Mouse (Mus musculus) midbrain, embryonic 14.5 days (tissue): ENCODE data around the gene Tpp2. TPM values are rescaled to one million over a fixed set of nuclear protein-coding genes. Genes with fewer than 3 reads are reported as not detected.

Experiments used
- ATAC-seq: fragments of 200-750 bp; cut with Nextera tagmentation; 2 replicates; pipeline ENCODE4 v1.8.0; 2017; ENCODE audit warnings: moderate number of reproducible peaks, moderate library complexity; ENCODE audit not compliant: low FRiP score, low TSS enrichment
- DNase-seq: peaks from one replicate; pipeline ENCODE4 v3.0.0-alpha.2; 2015
- H3K27ac ChIP-seq: fragments of 300-500 bp; sonication (generic); replicated peaks from 2 replicates; pipeline ENCODE4 v1.5.1; 2014; ENCODE audit warnings: mild to moderate bottlenecking, low read depth, low read length, moderate library complexity
- H3K27me3 ChIP-seq: fragments of 300-500 bp; sonication (generic); 2 replicates; pipeline ENCODE4 v1.6.1; 2014; ENCODE audit warnings: low read length, control low read depth, mixed read lengths; ENCODE audit not compliant: control insufficient read depth, insufficient read depth
- H3K36me3 ChIP-seq: fragments of 300-500 bp; sonication (generic); 2 replicates; pipeline ENCODE4 v1.6.1; 2014; ENCODE audit warnings: low read length, control low read depth; ENCODE audit not compliant: control insufficient read depth, insufficient read depth
- H3K4me1 ChIP-seq: fragments of 300-500 bp; sonication (generic); 2 replicates; pipeline ENCODE4 v1.6.1; 2014; ENCODE audit warnings: mild to moderate bottlenecking, antibody characterized with exemption, low read length, control low read depth; ENCODE audit not compliant: control insufficient read depth, insufficient read depth
- H3K4me2 ChIP-seq: fragments of 300-500 bp; sonication (generic); 2 replicates; pipeline ENCODE4 v1.6.1; 2014; ENCODE audit warnings: mild to moderate bottlenecking, low read length, moderate library complexity
- H3K4me3 ChIP-seq: fragments of 300-500 bp; sonication (generic); replicated peaks from 2 replicates; pipeline ENCODE4 v1.5.1; 2014; ENCODE audit warnings: low read depth, low read length
- H3K9ac ChIP-seq: fragments of 300-500 bp; sonication (generic); replicated peaks from 2 replicates; pipeline ENCODE4 v1.6.1; 2014; ENCODE audit warnings: mild to moderate bottlenecking, low read length, moderate library complexity
- H3K9me3 ChIP-seq: fragments of 300-500 bp; sonication (generic); 2 replicates; pipeline ENCODE4 v1.6.1; 2016; ENCODE audit warnings: low read length, control low read depth, mixed read lengths; ENCODE audit not compliant: control insufficient read depth
- WGBS: fragments of 180-500 bp; shearing (Covaris S2); extraction: QIAGEN DNeasy Blood & Tissue Kit; methylation state at CpG from one replicate; pipeline ENCODE4 v1.1.7; 2014; 5-methylcytosine and 5-hydroxymethylcytosine counted together
- polyA plus RNA-seq: library from polyadenylated mRNA; unstranded; fragments of >200 nt; fragmentation: Nextera tagmentation; extraction: Ambion mirVana; gene quantifications from 2 replicates; pipeline ENCODE4 v1.2.1, GENCODE M21; 2014

Gene Tpp2
- polyA plus RNA-seq, 1 experiment from 2014 or later: 56.3 TPM

DNA sequence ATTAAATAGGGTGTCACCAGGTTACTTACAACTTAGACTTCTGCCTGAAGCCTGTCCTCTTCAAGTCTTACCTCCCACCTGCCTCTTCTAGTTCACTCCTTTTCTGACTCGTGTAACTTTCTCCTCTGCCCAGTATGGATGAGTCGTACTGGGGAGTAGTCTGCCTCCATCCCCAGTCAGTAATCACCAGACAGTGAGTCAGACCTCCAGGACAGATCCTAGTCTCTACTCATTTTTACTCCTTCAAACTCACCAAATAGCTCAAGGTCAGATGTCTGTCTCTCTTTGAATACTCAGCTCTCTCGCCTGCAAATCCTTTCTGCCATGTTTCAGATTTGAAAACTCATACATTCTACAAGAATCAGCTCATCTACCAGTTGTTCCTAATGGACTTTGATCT, 35.9 kb downstream of the Tpp2 start:
- Histone ChIP-seq H3K27me3 (no peaks in the 10 kb centered on the region), H3K4me1 (no peaks in the 10 kb centered on the region), H3K9ac (no peak overlapping the region), H3K27ac (no peak overlapping the region), H3K36me3 (peaks cover 49% of the 10 kb centered on the region), H3K4me2 (no peak overlapping the region), H3K9me3 (no peaks in the 10 kb centered on the region), H3K4me3 (no peak overlapping the region)
- no peak for ATAC-seq
- 89% methylated on average over 3 of the region's 3 CpGs for WGBS
- no peak for DNase-seq

GRCm38 (mm10) chr1:43971089-43971488, 37.6 kb downstream of the Tpp2 start:
- peaks cover 57% of the 10 kb centered on the region for H3K36me3 ChIP-seq
- H3K9ac ChIP-seq: no peak overlapping the region
- H3K27ac ChIP-seq: no peak overlapping the region
- no peak for DNase-seq
- H3K27me3 ChIP-seq: no peaks in the 10 kb centered on the region
- no peak for ATAC-seq
- no peak overlapping the region for H3K4me2 ChIP-seq
- no peaks in the 10 kb centered on the region for H3K9me3 ChIP-seq
- H3K4me3 ChIP-seq: no peak overlapping the region
- no peaks in the 10 kb centered on the region for H3K4me1 ChIP-seq
- 85% methylated on average over 3 of the region's 3 CpGs for WGBS

GRCm38 (mm10) chr1:43996914-43997589, 63.6 kb downstream of the Tpp2 start:
- Histone ChIP-seq H3K9me3 (peaks cover 4% of the 10 kb centered on the region; the same call in 1 of the 2 replicates), H3K4me2 (no peak overlapping the region), H3K36me3 (peaks cover 59% of the 10 kb centered on the region), H3K9ac (no peak overlapping the region), H3K27ac (no peak overlapping the region), H3K4me1 (no peaks in the 10 kb centered on the region), H3K27me3 (no peaks in the 10 kb centered on the region), H3K4me3 (no peak overlapping the region)
- 98% methylated on average over 4 of the region's 4 CpGs for WGBS
- DNase-seq (no peak), ATAC-seq (no peak)

- Histone ChIP-seq H3K4me1 (no peaks in the 10 kb centered on the region), H3K9ac (no peak overlapping the region), H3K4me2 (no peak overlapping the region), H3K4me3 (no peak overlapping the region), H3K36me3 (peaks cover 36% of the 10 kb centered on the region), H3K27me3 (no peaks in the 10 kb centered on the region), H3K27ac (no peak overlapping the region), H3K9me3 (no peaks in the 10 kb centered on the region)
- no peak for ATAC-seq
- no peak for DNase-seq
- WGBS: 95% methylated on average over 2 of the region's 2 CpGs
Observed at GRCm38 (mm10) chr1:44004513-44004912, 71.1 kb downstream of the Tpp2 start.

DNA sequence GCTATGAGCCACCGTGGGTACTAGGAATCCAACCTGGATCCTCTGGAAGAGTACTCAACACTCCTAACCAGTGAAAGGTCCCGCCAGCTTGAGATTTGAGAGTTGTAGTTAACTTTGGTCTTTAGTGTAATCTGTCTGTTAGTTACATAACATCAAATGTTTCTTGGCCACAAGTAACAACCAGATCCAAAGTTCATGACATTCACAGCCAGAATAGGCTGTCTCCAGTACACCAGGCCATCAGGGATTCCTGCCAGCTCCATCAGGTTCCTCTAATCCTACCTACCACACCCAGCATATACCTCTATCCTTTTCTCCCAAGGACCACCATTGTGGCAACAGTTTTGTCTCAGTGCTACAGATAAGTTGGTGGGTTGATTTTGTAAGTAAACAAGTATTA, 82.1 kb downstream of the Tpp2 start:
- WGBS: 95% methylated on average over 2 of the region's 2 CpGs

DNA sequence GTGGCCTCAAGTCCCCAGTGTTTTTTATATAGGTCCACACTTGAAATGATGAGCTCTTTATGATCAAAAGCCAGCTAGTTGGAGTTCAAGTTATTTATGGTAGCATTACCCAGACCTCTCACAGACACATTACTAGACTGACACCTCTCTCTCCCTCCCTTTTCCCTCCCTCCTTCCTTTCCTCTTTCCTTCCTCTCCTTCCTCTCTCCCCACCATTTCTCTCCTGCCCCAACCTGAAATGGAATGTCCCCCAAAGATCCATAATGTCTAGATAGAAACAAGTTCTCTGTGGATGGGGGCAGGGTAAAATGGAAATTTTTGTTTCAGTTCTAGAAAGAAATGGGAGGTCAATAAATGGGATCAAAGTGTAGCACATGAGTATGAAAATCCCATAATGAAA, 86.5 kb downstream of the Tpp2 start, which contains the start of gene Mettl21c:
Gene Mettl21c (minus strand): TSS at position 101 of the 400 bp plus-strand sequence.
- H3K27me3 ChIP-seq: no peaks in the 10 kb centered on the region
- no peaks in the 10 kb centered on the region for H3K4me1 ChIP-seq
- no peak for ATAC-seq
- H3K4me2 ChIP-seq: no peak within 1 kb of the TSS
- no peak within 1 kb of the TSS for H3K9ac ChIP-seq
- no peaks in the 10 kb centered on the region for H3K36me3 ChIP-seq
- no peaks in the 10 kb centered on the region for H3K9me3 ChIP-seq
- no peak for DNase-seq
- H3K4me3 ChIP-seq: no peak within 1 kb of the TSS
- H3K27ac ChIP-seq: no peak within 1 kb of the TSS

More for the DNA sequence above, 82.1 kb downstream of the Tpp2 start:
- no peak overlapping the region for H3K4me3 ChIP-seq
- ATAC-seq: no peak
- H3K9ac ChIP-seq: no peak overlapping the region
- no peaks in the 10 kb centered on the region for H3K36me3 ChIP-seq
- H3K4me1 ChIP-seq: no peaks in the 10 kb centered on the region
- H3K27ac ChIP-seq: no peak overlapping the region
- no peaks in the 10 kb centered on the region for H3K9me3 ChIP-seq
- no peak overlapping the region for H3K4me2 ChIP-seq
- DNase-seq: no peak
- no peaks in the 10 kb centered on the region for H3K27me3 ChIP-seq

DNA sequence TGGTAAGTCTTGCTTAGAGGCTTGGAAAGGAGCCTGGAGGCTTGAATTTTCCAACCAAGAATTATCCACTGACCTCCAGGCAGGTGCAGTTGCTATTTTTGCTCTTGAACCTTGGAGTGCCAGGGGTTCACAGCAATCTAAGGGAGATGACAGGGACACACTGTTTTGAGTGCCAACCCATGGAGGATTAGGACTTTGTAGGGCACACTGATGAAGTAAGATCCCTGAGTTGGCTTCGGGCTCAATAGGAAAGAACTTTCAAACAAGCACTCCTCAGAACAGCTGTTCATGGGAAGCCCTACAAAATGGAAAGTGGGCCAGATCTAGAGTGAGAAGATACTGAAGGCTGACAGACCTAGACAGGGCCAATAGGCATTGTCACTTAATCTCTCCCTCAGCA, 89.2 kb downstream of the Tpp2 start:
- no peaks in the 10 kb centered on the region for H3K4me1 ChIP-seq
- H3K9ac ChIP-seq: no peak overlapping the region
- DNase-seq (no peak), ATAC-seq (no peak)
- H3K27me3 ChIP-seq: no peaks in the 10 kb centered on the region
- no peak overlapping the region for H3K4me3 ChIP-seq
- H3K27ac ChIP-seq: no peak overlapping the region
- 97% methylated on average over 1 of the region's 1 CpGs for WGBS
- no peak overlapping the region for H3K4me2 ChIP-seq
- no peaks in the 10 kb centered on the region for H3K36me3 ChIP-seq
- no peaks in the 10 kb centered on the region for H3K9me3 ChIP-seq

- Histone ChIP-seq H3K4me1 (no peaks in the 10 kb centered on the region), H3K4me3 (no peak overlapping the region), H3K9ac (no peak overlapping the region), H3K27ac (no peak overlapping the region), H3K9me3 (no peaks in the 10 kb centered on the region), H3K36me3 (no peaks in the 10 kb centered on the region), H3K27me3 (no peaks in the 10 kb centered on the region), H3K4me2 (no peak overlapping the region)
- DNase-seq: no peak
- WGBS: 55% methylated on average over 1 of the region's 1 CpGs
- no peak for ATAC-seq
Observed at GRCm38 (mm10) chr1:44027651-44028050, 94.2 kb downstream of the Tpp2 start.

DNA sequence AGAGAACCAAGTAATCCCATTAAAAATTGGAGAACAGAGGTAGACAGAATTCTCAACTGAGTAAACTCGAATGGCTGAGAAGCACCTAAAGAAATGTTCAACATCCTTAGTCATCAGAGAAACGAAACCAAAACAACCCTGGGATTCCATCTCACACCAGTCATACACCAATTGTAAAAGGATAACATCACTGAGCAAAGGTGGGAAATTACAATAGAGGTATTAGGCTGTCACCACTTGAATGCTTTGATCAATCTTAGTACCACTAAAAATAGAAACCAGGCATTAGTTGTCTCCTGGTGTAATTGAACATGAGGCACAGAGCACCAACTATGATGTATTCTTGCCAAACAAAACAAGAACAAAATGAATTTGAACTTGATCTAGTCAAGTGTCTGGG, 98.8 kb downstream of the Tpp2 start:
- ATAC-seq (no peak), DNase-seq (no peak)
- no peaks in the 10 kb centered on the region for H3K4me1 ChIP-seq
- H3K4me2 ChIP-seq: no peak overlapping the region
- WGBS: 71% methylated on average over 2 of the region's 2 CpGs
- no peaks in the 10 kb centered on the region for H3K36me3 ChIP-seq
- no peak overlapping the region for H3K9ac ChIP-seq
- no peak overlapping the region for H3K27ac ChIP-seq
- no peak overlapping the region for H3K4me3 ChIP-seq
- H3K27me3 ChIP-seq: no peaks in the 10 kb centered on the region
- H3K9me3 ChIP-seq: no peaks in the 10 kb centered on the region
